Mouse (Mus musculus) spleen, adult 2 months (tissue): ENCODE measurements around the gene Amotl1. TPM values are rescaled to one million over a fixed set of nuclear protein-coding genes. Genes with fewer than 3 reads are reported as not detected.

Source experiments
- DNase-seq, 2 experiments: peaks; one replicate each; pipeline versions ENCODE4 v3.0.0 to v3.0.0-alpha.2; 2012 to 2021; ENCODE audit warnings: low spot score in 2 of 2, low read depth in 1 of 2
- H3K27ac ChIP-seq: fragments of 200-500 bp; 2 replicates; pipeline ENCODE4 v1.5.1; 2012; ENCODE audit warnings: low read length, inconsistent platforms; ENCODE audit not compliant: insufficient read depth
- H3K27me3 ChIP-seq: fragments of 200-500 bp; 2 replicates; pipeline ENCODE4 v1.6.1; 2012; ENCODE audit warnings: mild to moderate bottlenecking, moderate library complexity, low read length, inconsistent platforms; ENCODE audit not compliant: control insufficient read depth, insufficient read depth
- H3K36me3 ChIP-seq: fragments of 200-500 bp; 2 replicates; pipeline ENCODE4 v1.6.1; 2012; ENCODE audit warnings: mild to moderate bottlenecking, low read length, inconsistent platforms; ENCODE audit not compliant: control insufficient read depth, insufficient read depth
- H3K4me1 ChIP-seq: fragments of 200-500 bp; 2 replicates; pipeline ENCODE4 v1.6.1; 2011; ENCODE audit warnings: inconsistent platforms; ENCODE audit not compliant: control insufficient read depth, insufficient read depth, insufficient read length
- H3K4me3 ChIP-seq: fragments of 200-500 bp; 2 replicates; pipeline ENCODE4 v1.5.1; 2011; ENCODE audit warnings: mild to moderate bottlenecking, inconsistent platforms; ENCODE audit not compliant: insufficient read depth, insufficient read length; ENCODE audit errors: extremely low read depth
- CTCF ChIP-seq: fragments of 200-500 bp; IDR thresholded peaks from 2 replicates; pipeline ENCODE4 v1.5.1; 2011; ENCODE audit warnings: mild to moderate bottlenecking, inconsistent platforms; ENCODE audit not compliant: insufficient read depth, insufficient read length, insufficient replicate concordance; ENCODE audit errors: extremely low read depth
- POLR2A ChIP-seq: fragments of 200-500 bp; IDR thresholded peaks from 2 replicates; pipeline ENCODE4 v1.6.1; 2011; ENCODE audit warnings: low read depth, low read length, inconsistent platforms
- WGBS: fragments of 180-500 bp; shearing (Covaris S2); methylation state at CpG from one replicate; pipeline ENCODE4 v1.1.7; 2018; 5-methylcytosine and 5-hydroxymethylcytosine counted together
- polyA plus RNA-seq: library from polyadenylated mRNA; depleted of rRNA; stranded (reverse); fragments of >200 nt; gene quantifications from 2 replicates; pipeline ENCODE4 v1.2.3, GENCODE M21; 2012

Gene Amotl1
- polyA plus RNA-seq, 1 experiment, result 6.7 TPM

- no peak for TF ChIP-seq POLR2A
- no peak for TF ChIP-seq CTCF
- Histone ChIP-seq H3K27ac (no peak overlapping the region), H3K4me1 (no peaks in the 10 kb centered on the region), H3K27me3 (no peaks in the 10 kb centered on the region), H3K4me3 (no peak overlapping the region), H3K36me3 (no peaks in the 10 kb centered on the region)
- DNase-seq, result no peak
- 62% methylated on average over 5 of the region's 5 CpGs for WGBS
Measured at GRCm38 (mm10) chr9:14608521-14608920, 36.3 kb downstream of the Amotl1 start.

- 52% methylated on average over 3 of the region's 3 CpGs for WGBS
- no peak for DNase-seq
- H3K4me3 ChIP-seq, result no peak overlapping the region
- H3K27ac ChIP-seq, result no peak overlapping the region
- H3K27me3 ChIP-seq, result no peaks in the 10 kb centered on the region
- TF ChIP-seq POLR2A, result no peak
- TF ChIP-seq CTCF, result no peak
- no peaks in the 10 kb centered on the region for H3K36me3 ChIP-seq
- H3K4me1 ChIP-seq, result no peaks in the 10 kb centered on the region
Measured at GRCm38 (mm10) chr9:14607464-14607863, 37.4 kb downstream of the Amotl1 start.

- DNase-seq, result no peak
- TF ChIP-seq CTCF (no peak), POLR2A (no peak)
- H3K27me3 ChIP-seq, result no peaks in the 10 kb centered on the region
- H3K4me3 ChIP-seq, result no peak overlapping the region
- WGBS, result 70% methylated on average over 4 of the region's 4 CpGs
- no peaks in the 10 kb centered on the region for H3K4me1 ChIP-seq
- no peak overlapping the region for H3K27ac ChIP-seq
- H3K36me3 ChIP-seq, result no peaks in the 10 kb centered on the region
Measured at GRCm38 (mm10) chr9:14605992-14606391, 38.9 kb downstream of the Amotl1 start.

- no peak for DNase-seq
- WGBS, result 46% methylated on average over 3 of the region's 3 CpGs
- no peak overlapping the region for H3K27ac ChIP-seq
- H3K27me3 ChIP-seq, result no peaks in the 10 kb centered on the region
- no peaks in the 10 kb centered on the region for H3K4me1 ChIP-seq
- H3K4me3 ChIP-seq, result no peak overlapping the region
- H3K36me3 ChIP-seq, result no peaks in the 10 kb centered on the region
- TF ChIP-seq POLR2A (no peak), CTCF (no peak)
Measured at GRCm38 (mm10) chr9:14604363-14604762, 40.5 kb downstream of the Amotl1 start.

- no peak for DNase-seq
- H3K27me3 ChIP-seq, result no peaks in the 10 kb centered on the region
- WGBS, result 77% methylated on average over 4 of the region's 4 CpGs
- TF ChIP-seq POLR2A, result no peak
- TF ChIP-seq CTCF, result no peak
- H3K27ac ChIP-seq, result no peak overlapping the region
- no peaks in the 10 kb centered on the region for H3K4me1 ChIP-seq
- no peaks in the 10 kb centered on the region for H3K36me3 ChIP-seq
- no peak overlapping the region for H3K4me3 ChIP-seq
Measured at GRCm38 (mm10) chr9:14603475-14603874, 41.4 kb downstream of the Amotl1 start.

- TF ChIP-seq CTCF, result no peak
- TF ChIP-seq POLR2A, result no peak
- 81% methylated on average over 5 of the region's 5 CpGs for WGBS
- Histone ChIP-seq H3K27ac (no peak overlapping the region), H3K27me3 (no peaks in the 10 kb centered on the region), H3K36me3 (no peaks in the 10 kb centered on the region), H3K4me3 (no peak overlapping the region), H3K4me1 (no peaks in the 10 kb centered on the region)
- no peak for DNase-seq
Measured at GRCm38 (mm10) chr9:14599799-14600198, 45.1 kb downstream of the Amotl1 start.

- 91% methylated on average over 2 of the region's 2 CpGs for WGBS
- H3K36me3 ChIP-seq, result no peaks in the 10 kb centered on the region
- no peak overlapping the region for H3K27ac ChIP-seq
- TF ChIP-seq POLR2A, result no peak
- no peak for TF ChIP-seq CTCF
- no peaks in the 10 kb centered on the region for H3K4me1 ChIP-seq
- H3K27me3 ChIP-seq, result no peaks in the 10 kb centered on the region
- H3K4me3 ChIP-seq, result no peak overlapping the region
- DNase-seq, result no peak
Measured at GRCm38 (mm10) chr9:14598157-14598556, 46.7 kb downstream of the Amotl1 start.
